Mouse (Mus musculus): Measurements from ENCODE around the gene Snrnp25. TPM values are rescaled to one million over a fixed set of nuclear protein-coding genes. Genes with fewer than 3 reads are reported as not detected.

Gene Snrnp25
- polyA plus RNA-seq (2015; fragmentation: Nextera tagmentation; extraction: Ambion mirVana) = 50.8 and 56.7 TPM in 2 replicates

GRCm38 (mm10) chr11:32205058-32205873, at the start of gene Snrnp25:
Gene Snrnp25 (plus strand): TSS chr11:32205415.
- Histone ChIP-seq H3K9ac (peak within 1 kb of the TSS; percentile 72), H3K9me3 (no peaks in the 10 kb centered on the region), H3K27me3 (no peaks in the 10 kb centered on the region), H3K4me3 (peak within 1 kb of the TSS; percentile 74), H3K4me2 (peak within 1 kb of the TSS; percentile 85), H3K27ac (peak within 1 kb of the TSS; percentile 37; the same call in 1 of the 2 replicates), H3K4me1 (peaks cover 11% of the 10 kb centered on the region), H3K36me3 (peaks cover 29% of the 10 kb centered on the region)
- WGBS = under 1% methylated on average over 52 of the region's 52 CpGs
- ATAC-seq (ENCODE audit: borderline replicate concordance, extremely low read depth, low FRiP score, low TSS enrichment) = peak; percentile 100

DNA sequence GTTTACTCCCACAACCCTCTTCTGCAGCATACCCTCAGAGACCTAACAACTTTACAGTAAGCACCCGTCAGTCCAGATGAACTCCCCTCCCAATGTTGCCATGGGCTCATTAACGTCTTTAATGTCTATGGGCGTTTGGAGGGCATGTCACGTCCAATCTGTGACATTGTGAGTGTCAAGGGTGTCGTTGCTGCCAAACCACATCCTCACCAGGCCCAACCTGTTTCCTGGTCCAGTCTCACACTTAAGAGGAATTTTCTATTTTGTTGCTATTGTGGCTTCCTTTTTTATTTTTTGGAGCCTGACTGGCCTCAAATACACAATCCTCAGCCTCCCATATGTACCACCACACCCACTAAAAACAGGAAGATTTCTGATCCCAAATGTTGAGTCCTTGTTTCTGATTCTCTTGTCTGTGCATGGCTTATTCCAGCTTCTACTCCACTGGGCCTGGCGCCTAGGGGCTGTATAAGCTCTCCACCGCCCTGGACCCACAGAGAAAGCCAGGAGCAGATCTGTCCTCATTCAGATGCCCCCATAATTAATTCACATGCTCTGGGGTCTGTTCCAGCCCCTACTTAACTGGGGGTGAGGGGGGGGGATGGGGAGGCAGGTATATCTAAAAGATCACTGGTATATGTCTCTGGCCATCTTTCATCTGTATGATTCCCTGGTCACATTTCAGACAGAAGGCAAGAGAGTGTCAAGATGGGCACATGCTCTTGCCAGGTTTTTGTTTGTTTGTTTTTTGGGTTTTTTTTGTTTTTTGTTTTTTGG, 48.2 kb upstream of the Snrnp25 start:
- ATAC-seq (ENCODE audit: borderline replicate concordance, extremely low read depth, low FRiP score, low TSS enrichment) = no peak
- Histone ChIP-seq H3K27me3 (peaks cover 15% of the 10 kb centered on the region), H3K9ac (no peak overlapping the region), H3K27ac (no peak overlapping the region), H3K9me3 (no peaks in the 10 kb centered on the region), H3K4me2 (no peak overlapping the region), H3K36me3 (no peaks in the 10 kb centered on the region), H3K4me3 (no peak overlapping the region), H3K4me1 (peaks cover 6% of the 10 kb centered on the region)
- WGBS = 78% methylated on average over 7 of the region's 7 CpGs

GRCm38 (mm10) chr11:32157791-32158594, 47.2 kb upstream of the Snrnp25 start:
- Histone ChIP-seq H3K36me3 (no peaks in the 10 kb centered on the region), H3K9me3 (no peaks in the 10 kb centered on the region), H3K4me3 (no peak overlapping the region), H3K27ac (no peak overlapping the region), H3K4me1 (peaks cover 7% of the 10 kb centered on the region), H3K27me3 (peaks cover 16% of the 10 kb centered on the region), H3K4me2 (no peak overlapping the region), H3K9ac (no peak overlapping the region)
- no peak for ATAC-seq (ENCODE audit: borderline replicate concordance, extremely low read depth, low FRiP score, low TSS enrichment)
- 61% methylated on average over 18 of the region's 18 CpGs for WGBS

DNA sequence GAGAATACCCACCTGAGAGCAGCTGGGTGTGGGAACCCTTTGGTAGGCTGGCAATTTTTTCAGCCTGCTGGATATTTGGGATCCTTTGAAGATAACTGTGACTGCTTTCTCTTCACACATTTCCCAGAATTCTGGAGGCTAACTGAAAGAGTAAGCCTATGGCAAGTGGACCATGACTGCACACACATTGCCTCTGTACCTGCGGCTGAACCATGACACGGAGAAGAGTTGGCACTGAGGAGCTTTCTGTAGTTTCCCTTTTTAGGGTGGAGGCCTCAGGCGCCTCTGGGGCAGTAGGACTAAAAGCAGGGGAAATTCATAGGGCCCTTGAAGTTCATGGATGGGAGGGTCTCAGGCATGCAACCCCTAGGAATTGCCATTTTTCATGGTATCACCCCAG, 46.0 kb upstream of the Snrnp25 start:
- WGBS = 89% methylated on average over 3 of the region's 3 CpGs
- no peak for ATAC-seq (ENCODE audit: borderline replicate concordance, extremely low read depth, low FRiP score, low TSS enrichment)
- no peak overlapping the region for H3K9ac ChIP-seq

DNA sequence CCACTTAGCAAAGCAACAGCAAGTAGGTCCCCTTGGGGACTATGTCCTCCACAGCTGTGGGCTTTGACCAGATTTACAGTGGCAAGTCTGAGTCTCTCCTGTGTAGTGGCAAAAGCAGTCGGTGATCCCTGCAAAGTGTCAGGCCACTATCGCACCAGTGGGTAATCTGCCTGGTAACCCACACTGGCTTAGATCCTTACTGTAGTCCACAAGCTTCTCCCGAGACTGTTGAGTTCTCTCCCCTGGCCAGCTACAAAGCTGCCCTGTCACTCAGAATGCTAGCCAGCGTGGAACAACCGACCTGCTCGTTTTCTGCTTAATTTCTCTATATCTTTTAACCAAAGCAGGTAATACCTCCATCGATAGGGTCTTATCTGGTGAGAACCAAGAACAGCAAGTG, 44.9 kb upstream of the Snrnp25 start:
- no peak for ATAC-seq (ENCODE audit: borderline replicate concordance, extremely low read depth, low FRiP score, low TSS enrichment)
- no peak overlapping the region for H3K4me3 ChIP-seq
- H3K9ac ChIP-seq = no peak overlapping the region
- no peaks in the 10 kb centered on the region for H3K9me3 ChIP-seq
- peaks cover 16% of the 10 kb centered on the region for H3K27me3 ChIP-seq
- H3K36me3 ChIP-seq = no peaks in the 10 kb centered on the region
- H3K27ac ChIP-seq = no peak overlapping the region
- peaks cover 7% of the 10 kb centered on the region for H3K4me1 ChIP-seq
- WGBS = 72% methylated on average over 7 of the region's 7 CpGs
- no peak overlapping the region for H3K4me2 ChIP-seq

More for the DNA sequence above, 46.0 kb upstream of the Snrnp25 start:
- no peak overlapping the region for H3K27ac ChIP-seq
- H3K36me3 ChIP-seq = no peaks in the 10 kb centered on the region
- no peak overlapping the region for H3K4me3 ChIP-seq
- peaks cover 16% of the 10 kb centered on the region for H3K27me3 ChIP-seq
- H3K9me3 ChIP-seq = no peaks in the 10 kb centered on the region
- peaks cover 7% of the 10 kb centered on the region for H3K4me1 ChIP-seq
- no peak overlapping the region for H3K4me2 ChIP-seq

DNA sequence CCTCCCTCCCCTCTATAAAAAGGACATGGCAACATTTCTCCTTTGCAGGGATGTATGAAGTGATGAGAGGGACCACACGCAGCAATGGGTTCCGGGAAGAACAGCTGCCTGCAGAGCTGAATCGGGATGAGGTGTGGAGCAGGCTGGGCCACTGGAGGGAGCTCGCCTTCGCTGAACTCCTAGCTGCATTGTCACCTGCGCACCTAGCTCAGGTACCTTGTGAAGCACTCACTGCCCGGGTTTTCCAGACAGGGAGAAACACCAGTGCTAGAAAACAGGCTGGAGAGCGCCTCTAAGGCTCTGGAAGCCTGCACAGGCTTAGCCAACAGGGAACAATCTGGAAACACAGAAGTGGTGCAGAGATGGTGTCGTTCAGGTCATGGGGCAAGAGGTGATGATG, 43.7 kb upstream of the Snrnp25 start:
- Histone ChIP-seq H3K27ac (no peak overlapping the region), H3K36me3 (no peaks in the 10 kb centered on the region), H3K27me3 (peaks cover 16% of the 10 kb centered on the region), H3K4me2 (peak overlapping the region; percentile 55), H3K9me3 (no peaks in the 10 kb centered on the region), H3K4me1 (peaks cover 7% of the 10 kb centered on the region), H3K4me3 (no peak overlapping the region), H3K9ac (no peak overlapping the region)
- 4% methylated on average over 9 of the region's 9 CpGs for WGBS
- ATAC-seq (ENCODE audit: borderline replicate concordance, extremely low read depth, low FRiP score, low TSS enrichment) = peak; percentile 37; the same call in 1 of the 2 replicates

DNA sequence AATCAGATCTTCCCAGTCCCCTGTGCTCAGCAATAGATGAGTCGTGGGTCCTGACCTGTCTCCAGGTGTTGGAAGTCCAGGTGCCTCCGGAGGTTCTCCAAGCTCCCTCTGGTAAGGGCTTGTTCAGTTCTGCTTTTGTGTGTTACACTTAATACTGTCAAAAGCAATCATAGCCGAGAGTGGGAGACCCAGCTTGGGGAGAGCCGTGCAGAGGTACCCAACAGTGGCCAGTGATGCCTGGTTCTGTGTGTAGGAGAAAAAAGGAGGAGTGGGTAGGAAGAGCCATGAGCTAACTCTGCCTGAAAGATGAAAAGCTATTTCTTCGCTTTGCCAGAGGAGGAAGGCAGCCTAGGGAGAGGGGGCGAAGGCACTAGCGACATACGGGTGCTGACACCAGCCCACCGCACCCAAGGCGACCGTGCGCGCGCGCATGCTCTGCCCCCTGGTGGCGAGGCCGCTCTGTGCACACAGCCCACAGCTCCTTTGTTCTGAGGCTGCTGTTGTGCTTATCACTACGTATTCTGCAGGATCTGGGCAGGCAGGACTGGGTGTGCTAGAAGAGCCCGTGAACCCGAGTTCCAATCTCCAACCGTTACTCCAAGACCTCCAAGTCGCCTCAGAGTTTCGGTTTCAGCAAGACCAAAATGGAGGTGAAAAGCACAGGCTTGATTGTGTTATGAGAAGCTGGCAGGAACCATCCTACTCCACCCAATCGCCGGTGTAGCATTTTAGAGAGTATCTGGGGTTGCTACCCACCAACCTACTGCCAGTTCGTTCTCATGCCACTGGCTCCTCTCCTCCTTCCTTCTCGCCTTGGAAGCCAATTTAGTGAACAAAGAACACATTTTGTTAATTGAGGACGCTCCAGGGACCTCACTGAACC, 43.1 kb upstream of the Snrnp25 start:
- no peaks in the 10 kb centered on the region for H3K9me3 ChIP-seq
- peak overlapping the region; percentile 22 for H3K4me3 ChIP-seq
- WGBS = 13% methylated on average over 28 of the region's 28 CpGs
- no peak overlapping the region for H3K27ac ChIP-seq
- peaks cover 7% of the 10 kb centered on the region for H3K4me1 ChIP-seq
- H3K36me3 ChIP-seq = no peaks in the 10 kb centered on the region
- H3K9ac ChIP-seq = no peak overlapping the region
- peaks cover 16% of the 10 kb centered on the region for H3K27me3 ChIP-seq
- peak; percentile 88 for ATAC-seq (ENCODE audit: borderline replicate concordance, extremely low read depth, low FRiP score, low TSS enrichment)
- H3K4me2 ChIP-seq = peak overlapping the region; percentile 55

GRCm38 (mm10) chr11:32166683-32167082, 38.5 kb upstream of the Snrnp25 start:
- WGBS = 72% methylated on average over 4 of the region's 4 CpGs
- no peak overlapping the region for H3K9ac ChIP-seq
- no peak for ATAC-seq (ENCODE audit: borderline replicate concordance, extremely low read depth, low FRiP score, low TSS enrichment)

GRCm38 (mm10) chr11:32178506-32178905, 26.7 kb upstream of the Snrnp25 start:
- no peak for ATAC-seq (ENCODE audit: borderline replicate concordance, extremely low read depth, low FRiP score, low TSS enrichment)
- Histone ChIP-seq H3K4me2 (no peak overlapping the region), H3K9ac (no peak overlapping the region), H3K27ac (no peak overlapping the region), H3K4me1 (no peaks in the 10 kb centered on the region), H3K9me3 (no peaks in the 10 kb centered on the region), H3K36me3 (no peaks in the 10 kb centered on the region), H3K27me3 (no peaks in the 10 kb centered on the region), H3K4me3 (no peak overlapping the region)
- 55% methylated on average over 1 of the region's 1 CpGs for WGBS

More at GRCm38 (mm10) chr11:32166683-32167082, 38.5 kb upstream of the Snrnp25 start:
- H3K36me3 ChIP-seq = no peaks in the 10 kb centered on the region
- H3K27ac ChIP-seq = no peak overlapping the region
- no peak overlapping the region for H3K4me2 ChIP-seq
- no peak overlapping the region for H3K4me3 ChIP-seq
- no peaks in the 10 kb centered on the region for H3K9me3 ChIP-seq
- peaks cover 5% of the 10 kb centered on the region for H3K4me1 ChIP-seq
- peaks cover 4% of the 10 kb centered on the region for H3K27me3 ChIP-seq

- no peak overlapping the region for H3K27ac ChIP-seq
- WGBS = 74% methylated on average over 4 of the region's 4 CpGs
These were observed 24.0 kb upstream of the Snrnp25 start for GRCm38 (mm10) chr11:32181246-32181645.

More at GRCm38 (mm10) chr11:32181246-32181645, 24.0 kb upstream of the Snrnp25 start:
- no peaks in the 10 kb centered on the region for H3K4me1 ChIP-seq
- no peak overlapping the region for H3K4me2 ChIP-seq
- no peaks in the 10 kb centered on the region for H3K9me3 ChIP-seq
- 0 out of 2 replicates have a peak, but pooled peaks cover 3% of the 10 kb centered on the region for H3K27me3 ChIP-seq
- no peaks in the 10 kb centered on the region for H3K36me3 ChIP-seq
- no peak overlapping the region for H3K4me3 ChIP-seq
- no peak for ATAC-seq (ENCODE audit: borderline replicate concordance, extremely low read depth, low FRiP score, low TSS enrichment)
- no peak overlapping the region for H3K9ac ChIP-seq
